ENCODE assay signal across 8 mouse cellular contexts in genomic region chr16:37947160-37947559, GRCm38 (mm10). TPM values are rescaled to one million over a fixed set of nuclear protein-coding genes. Genes with fewer than 3 reads are reported as not detected.
A peak's percentile ranks its signal among the peaks of the same experiment; 100 is the strongest.
DNase-seq lines count a peak whose midpoint lies in the region; ATAC-seq lines count a peak whose summit lies in the region.

No protein-coding gene starts in this region.

- H3K4me1 ChIP-seq in heart, embryonic 10.5 days, result no peaks in the 10 kb centered on the region
- H3K4me1 ChIP-seq in midbrain, embryonic 11.5 days (ENCODE audit: control insufficient read depth, insufficient read depth, low read length), result no peaks in the 10 kb centered on the region; the same call in 1 of the 2 replicates

- H3K4me2 ChIP-seq in midbrain, embryonic 11.5 days, result no peak overlapping the region

- H3K9me3 ChIP-seq in heart, embryonic 10.5 days, result no peaks in the 10 kb centered on the region
- H3K9me3 ChIP-seq in midbrain, embryonic 11.5 days (ENCODE audit: control insufficient read depth, low read length), result no peaks in the 10 kb centered on the region

- 32% methylated on average over 5 of the region's 5 CpGs for WGBS in heart, embryonic 10.5 days
- WGBS in midbrain, embryonic 11.5 days, result 40% methylated on average over 5 of the region's 5 CpGs

- DNase-seq in heart, adult 18-20 months, result peak; percentile 66 to 79
- DNase-seq in heart, embryonic 10.5 days (ENCODE audit: low spot score), result no peak
- DNase-seq in adrenal gland, adult 2 months, result peak; percentile 69
- peak; percentile 81 for DNase-seq in embryo, embryonic 11 days
- peak; percentile 74 to 84 for DNase-seq in heart, postnatal 10 days
- DNase-seq in kidney, postnatal 4 days, result peak; percentile 80 to 82
- peak; percentile 90 for DNase-seq in midbrain, embryonic 11.5 days (ENCODE audit: low spot score, missing footprints)
- DNase-seq in spleen, postnatal 10 days (ENCODE audit: low spot score in 2 of 2), result peak; percentile 9 to 71

- intact Hi-C loops in heart, postnatal 10 days (cut with DNase I), result loop anchor here (1.0 to 10.0 kb wide), 5 partner anchors 80 to 835 kb away; partner anchors contain the start of gene Lrrc58

- no peak overlapping the region for H3K27ac ChIP-seq in heart, embryonic 10.5 days
- H3K27ac ChIP-seq in midbrain, embryonic 11.5 days (ENCODE audit: low read depth, low read length), result no peak overlapping the region

- H3K4me3 ChIP-seq in heart, embryonic 10.5 days, result no peak overlapping the region
- H3K4me3 ChIP-seq in midbrain, embryonic 11.5 days (ENCODE audit: low read depth, low read length), result no peak overlapping the region

- ATAC-seq in midbrain, embryonic 11.5 days (ENCODE audit: low FRiP score), result peak; percentile 67; the same call in 1 of the 2 replicates

- no peaks in the 10 kb centered on the region for H3K27me3 ChIP-seq in heart, embryonic 10.5 days (ENCODE audit: insufficient read depth, poor library complexity, severe bottlenecking)
- H3K27me3 ChIP-seq in midbrain, embryonic 11.5 days (ENCODE audit: control insufficient read depth, insufficient read depth, low read length), result no peaks in the 10 kb centered on the region

- no peak overlapping the region for H3K9ac ChIP-seq in midbrain, embryonic 11.5 days (ENCODE audit: low read length)

- H3K36me3 ChIP-seq in heart, embryonic 10.5 days, result no peaks in the 10 kb centered on the region
- H3K36me3 ChIP-seq in midbrain, embryonic 11.5 days (ENCODE audit: control insufficient read depth, insufficient read depth, low read length), result no peaks in the 10 kb centered on the region

RNA-seq across cellular contexts. Expression of gene Gpr156, which starts 30.9 kb away (rescaled TPM):
- under 1 TPM in 1 of 2 experiments, not detected in 1; 0.05 TPM for total RNA-seq in heart, adult 18-20 months (2021)
- 0.40 and 0.67 TPM in 2 replicates for polyA plus RNA-seq in heart, embryonic 10.5 days (2016; fragmentation: Nextera tagmentation; extraction: Ambion mirVana)
- under 1 TPM in 1 of 2 experiments, not detected in 1; 0.07 TPM for total RNA-seq in adrenal gland, adult 2 months (2021)
- polyA plus RNA-seq in adrenal gland, adult 2 months (2012; rRNA removed), result 0.04 TPM in 2 replicates
- total RNA-seq in heart, postnatal 10 days (2021), result under 1 TPM; 0.07 to 0.14 TPM
- 3.4 and 4.2 TPM in 2 replicates for polyA plus RNA-seq in midbrain, embryonic 11.5 days (2014; fragmentation: Nextera tagmentation; extraction: Ambion mirVana)
